Mouse (Mus musculus): Measurements from ENCODE around the gene Grm8.

DNA sequence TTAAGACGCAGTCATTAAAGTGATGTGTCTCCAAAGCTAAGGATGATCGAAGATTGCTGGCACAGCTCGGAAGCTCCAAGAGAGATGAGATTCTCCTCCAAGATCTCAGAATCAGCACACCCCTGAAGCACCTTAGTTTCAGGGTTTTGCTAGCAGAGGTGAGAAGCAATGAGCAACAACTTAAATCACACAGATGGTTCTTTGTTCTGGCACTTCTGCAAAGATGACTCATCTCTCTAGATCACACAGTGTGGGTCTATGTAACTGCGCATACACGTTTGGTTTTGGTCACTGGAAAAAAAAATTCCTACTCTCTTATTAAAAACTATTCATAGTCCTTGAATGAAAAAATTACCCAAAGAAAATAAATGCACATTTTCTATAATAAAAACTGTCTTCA is 157.6 kb downstream of the Grm8 start:
- TF ChIP-seq CTCF (IDR thresholded peaks at IDR 0.05; ENCODE audit: low read depth, low read length) (no peak), POLR2A (IDR thresholded peaks at IDR 0.05; ENCODE audit: extremely low read depth, insufficient read depth, low read length) (no peak)

Measured in liver, adult 2 months (tissue).